Mouse (Mus musculus) G1E-ER4 (cell line): ENCODE results near the gene Mat2a. TPM values are rescaled to one million over a fixed set of nuclear protein-coding genes. Genes with fewer than 3 reads are reported as not detected.

ENCODE experiments used
- GATA1 ChIP-seq: IDR thresholded peaks from one replicate; pipeline ENCODE4 v1.8.0; 2012; ENCODE audit warnings: low read length, inconsistent platforms
- polyA plus RNA-seq: library from polyadenylated mRNA; stranded (reverse); fragments of >175 nt; gene quantifications from 2 replicates; pipeline ENCODE4 v1.2.3, GENCODE M21; 2012

Mat2a gene
- polyA plus RNA-seq: 29.5 and 99.9 TPM in 2 replicates

- no peak for TF ChIP-seq GATA1
These were observed at the start of gene Mat2a for GRCm38 (mm10) chr6:72439355-72440185. Gene Mat2a (minus strand): TSS chr6:72439558.

DNA sequence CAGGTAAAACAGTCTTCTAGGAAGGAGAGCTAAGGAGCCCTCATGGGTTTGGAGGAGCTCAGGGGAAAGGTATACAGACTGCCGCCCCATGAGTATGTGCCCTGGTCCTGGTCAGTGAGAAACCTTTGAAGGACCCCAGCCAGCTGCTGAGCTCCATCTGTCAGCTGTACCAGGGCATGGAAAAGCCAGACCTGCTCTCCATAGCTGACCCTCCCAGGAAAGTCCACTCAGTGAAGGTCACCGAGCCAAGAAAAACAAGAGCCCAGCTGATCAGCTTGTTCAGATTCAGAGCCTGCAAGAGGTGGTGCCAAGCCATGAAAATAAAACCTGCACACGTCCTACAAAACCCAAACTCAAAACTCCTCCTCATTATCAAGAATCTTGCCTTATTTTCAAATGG is 49.5 kb upstream of the Mat2a start:
- no peak for TF ChIP-seq GATA1

- TF ChIP-seq GATA1: no peak
These were observed 47.9 kb upstream of the Mat2a start for GRCm38 (mm10) chr6:72487282-72487681.

DNA sequence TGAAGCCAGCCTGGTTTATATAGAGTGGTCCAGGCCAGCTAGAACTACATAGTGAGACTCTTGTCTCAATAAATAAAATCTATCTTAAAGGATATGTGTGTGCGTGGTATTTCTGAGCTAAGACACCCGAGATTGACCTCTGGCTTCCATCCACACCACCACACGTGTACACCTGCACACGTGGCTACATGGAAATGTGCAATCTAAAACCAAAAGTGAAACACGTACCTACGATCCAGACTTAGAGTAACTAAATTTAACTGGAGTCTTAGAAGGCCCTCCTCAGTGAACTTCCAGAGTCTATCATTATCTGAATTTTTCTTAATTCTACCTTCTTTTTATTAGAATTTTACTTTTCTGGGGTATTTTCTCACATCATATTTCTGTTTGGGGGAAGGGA is 46.9 kb upstream of the Mat2a start:
- no peak for TF ChIP-seq GATA1

GRCm38 (mm10) chr6:72484887-72485286 is 45.5 kb upstream of the Mat2a start:
- no peak for TF ChIP-seq GATA1

DNA sequence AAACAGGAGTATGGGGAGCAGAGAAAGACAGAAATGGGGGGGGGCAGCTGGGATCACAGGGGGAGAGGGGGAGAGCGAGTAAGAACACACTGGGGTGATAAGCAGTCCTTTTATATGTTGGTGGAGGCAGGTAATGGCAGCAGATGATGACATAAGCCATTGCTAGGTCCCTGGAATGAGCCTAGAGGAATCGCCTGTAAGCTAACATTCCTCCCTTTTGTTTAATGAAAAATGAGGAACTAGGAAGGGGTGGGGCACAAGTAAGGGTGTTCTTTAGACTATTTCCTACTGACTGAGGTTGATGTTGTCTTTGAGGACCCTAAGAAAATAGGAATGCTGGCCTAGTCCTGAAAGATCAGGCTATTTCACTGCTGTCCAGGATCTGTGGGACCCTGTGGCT is 42.8 kb upstream of the Mat2a start:
- no peak for TF ChIP-seq GATA1

- TF ChIP-seq GATA1: no peak
These were observed 41.0 kb upstream of the Mat2a start for GRCm38 (mm10) chr6:72480422-72480702.

GRCm38 (mm10) chr6:72479645-72480421 is 40.5 kb upstream of the Mat2a start:
- TF ChIP-seq GATA1: no peak

GRCm38 (mm10) chr6:72477621-72478020 is 38.3 kb upstream of the Mat2a start:
- no peak for TF ChIP-seq GATA1

GRCm38 (mm10) chr6:72476836-72477235 is 37.5 kb upstream of the Mat2a start:
- no peak for TF ChIP-seq GATA1

DNA sequence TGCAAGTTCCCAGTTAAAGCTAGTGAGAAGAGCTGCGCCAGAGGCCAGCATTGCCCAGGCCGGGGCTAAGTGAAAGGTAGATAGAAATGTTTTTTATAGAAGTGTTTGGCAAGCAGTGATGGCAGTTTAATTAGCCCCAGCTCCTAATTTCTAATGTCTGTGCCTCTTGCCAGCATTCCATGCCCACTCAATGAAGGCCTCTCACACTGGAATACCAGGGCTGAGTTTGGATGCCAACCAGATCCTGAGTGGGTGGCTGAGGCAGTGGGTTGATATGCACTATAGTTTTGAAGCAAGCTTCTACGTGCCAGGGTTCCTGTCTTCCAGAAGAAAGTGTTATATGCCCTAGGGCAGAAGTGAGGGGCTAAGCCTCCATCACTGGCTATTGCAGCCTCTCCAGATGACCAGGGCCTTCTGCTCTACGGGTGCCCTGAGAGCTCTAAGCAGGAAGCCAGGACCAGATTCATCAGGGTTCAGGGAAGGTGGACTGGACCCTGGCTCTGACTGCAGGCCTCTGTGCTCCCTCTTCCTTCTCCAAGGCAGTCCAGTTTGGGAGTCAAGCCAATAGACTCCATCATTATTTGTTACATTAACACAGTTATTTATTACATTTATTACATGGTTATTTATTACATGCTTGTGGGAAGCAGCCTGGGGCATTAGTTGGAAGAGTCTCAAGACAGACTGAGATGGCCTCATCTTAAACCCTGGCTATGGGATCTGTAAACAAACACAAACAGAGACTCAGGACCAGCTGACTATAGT is 36.0 kb upstream of the Mat2a start:
- no peak for TF ChIP-seq GATA1

GRCm38 (mm10) chr6:72473264-72474041 is 34.1 kb upstream of the Mat2a start:
- no peak for TF ChIP-seq GATA1

GRCm38 (mm10) chr6:72466171-72466570 is 26.8 kb upstream of the Mat2a start:
- no peak for TF ChIP-seq GATA1

DNA sequence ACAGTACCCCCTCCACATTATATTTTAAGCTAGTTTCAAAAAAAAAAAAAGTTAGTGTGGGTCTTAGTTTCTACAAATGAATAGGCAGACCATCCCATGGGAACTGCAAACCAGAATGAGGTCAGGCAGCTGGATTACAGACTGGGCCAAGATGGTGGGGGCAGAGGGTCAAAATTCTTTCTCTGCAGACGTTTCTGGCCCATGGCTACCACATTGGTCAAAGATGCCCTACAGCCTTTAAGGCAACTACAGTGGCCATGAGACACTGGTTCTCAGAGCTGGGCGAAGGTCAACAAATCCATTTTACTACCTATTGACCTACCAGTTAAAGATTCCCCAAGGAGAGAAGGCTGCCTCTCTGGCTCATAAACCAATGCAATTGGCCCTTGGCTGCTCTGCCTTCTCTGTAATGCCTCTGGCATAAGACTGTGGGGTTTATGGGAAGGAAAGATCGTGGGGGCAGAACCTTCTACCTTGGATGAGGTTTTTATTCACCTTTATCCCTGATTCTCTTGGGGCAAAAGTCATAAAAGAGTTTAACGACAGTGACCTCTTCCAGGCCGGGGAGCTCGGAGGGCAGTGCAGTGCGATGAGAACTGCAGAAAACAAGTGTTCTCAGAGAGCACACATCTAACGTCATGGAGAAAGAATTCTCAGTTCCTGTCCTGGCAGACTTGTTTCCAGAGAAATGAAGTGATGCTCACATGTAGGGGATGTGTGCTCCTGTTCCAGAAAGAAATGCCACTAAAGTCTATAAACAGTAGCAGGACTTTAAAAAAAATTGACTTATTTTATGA is 26.2 kb upstream of the Mat2a start:
- TF ChIP-seq GATA1: no peak

GRCm38 (mm10) chr6:72460036-72460801 is 20.9 kb upstream of the Mat2a start:
- no peak for TF ChIP-seq GATA1
